Mouse (Mus musculus) kidney, embryonic 15.5 days (tissue): ENCODE measurements around the gene Prkca. TPM values are rescaled to one million over a fixed set of nuclear protein-coding genes. Genes with fewer than 3 reads are reported as not detected.

Source experiments
- ATAC-seq: fragments of 200-750 bp; cut with Nextera tagmentation; replicated peaks from 2 replicates; pipeline ENCODE4 v1.8.0; 2017; ENCODE audit warnings: moderate TSS enrichment; ENCODE audit not compliant: low FRiP score
- H3K27ac ChIP-seq: fragments of 300-500 bp; sonication (generic); 2 replicates; pipeline ENCODE4 v1.5.1; 2015; ENCODE audit warnings: mild to moderate bottlenecking, inconsistent platforms
- H3K27me3 ChIP-seq: fragments of 300-500 bp; sonication (generic); 2 replicates; pipeline ENCODE4 v1.6.1; 2015; ENCODE audit warnings: inconsistent platforms
- H3K36me3 ChIP-seq: fragments of 300-500 bp; sonication (generic); 2 replicates; pipeline ENCODE4 v1.6.1; 2015; ENCODE audit warnings: inconsistent platforms
- H3K4me1 ChIP-seq: fragments of 300-500 bp; sonication (generic); 2 replicates; pipeline ENCODE4 v1.6.1; 2015; ENCODE audit warnings: inconsistent platforms
- H3K4me2 ChIP-seq: fragments of 300-500 bp; sonication (generic); 2 replicates; pipeline ENCODE4 v1.6.1; 2015; ENCODE audit warnings: moderate library complexity, mild to moderate bottlenecking, inconsistent platforms
- H3K4me3 ChIP-seq: fragments of 300-500 bp; sonication (generic); replicated peaks from 2 replicates; pipeline ENCODE4 v1.5.1; 2015; ENCODE audit warnings: mild to moderate bottlenecking, inconsistent platforms
- H3K9ac ChIP-seq: fragments of 300-500 bp; sonication (generic); 2 replicates; pipeline ENCODE4 v1.6.1; 2015; ENCODE audit warnings: mild to moderate bottlenecking, inconsistent platforms
- H3K9me3 ChIP-seq: fragments of 300-500 bp; sonication (generic); replicated peaks from 2 replicates; pipeline ENCODE4 v1.6.1; 2016; ENCODE audit warnings: inconsistent platforms
- WGBS: fragments of 180-500 bp; shearing (Covaris S2); methylation state at CpG from one replicate; pipeline ENCODE4 v1.1.7; 2015; ENCODE audit warnings: mixed read lengths; 5-methylcytosine and 5-hydroxymethylcytosine counted together
- polyA plus RNA-seq: library from polyadenylated mRNA; unstranded; fragments of >200 nt; fragmentation: Nextera tagmentation; extraction: Ambion mirVana; gene quantifications from 2 replicates; pipeline ENCODE4 v1.2.1, GENCODE M21; 2015

Prkca gene
- polyA plus RNA-seq, 1 experiment from 2014 or later = 7.4 TPM

DNA sequence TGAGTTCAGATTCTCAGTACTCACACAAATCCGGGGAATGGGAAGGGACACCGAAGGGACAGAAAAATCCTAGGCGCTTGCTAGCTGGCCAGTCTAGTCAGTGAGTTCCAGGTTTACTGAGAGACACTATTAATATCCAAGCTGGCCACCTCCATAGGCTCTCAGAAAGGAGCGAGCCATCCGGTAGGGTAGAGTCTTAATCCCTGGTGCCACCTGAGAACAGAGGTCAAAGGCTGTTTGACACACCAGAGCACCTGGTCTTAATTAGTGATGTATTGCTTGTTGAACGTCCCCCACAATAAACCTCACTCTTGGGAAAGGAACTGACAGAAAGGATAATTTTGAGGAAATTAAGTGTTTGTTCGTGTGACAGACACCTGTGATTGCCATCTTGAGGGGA is 133.0 kb downstream of the Prkca start:
- Histone ChIP-seq H3K9me3 (no peaks in the 10 kb centered on the region), H3K4me2 (no peak overlapping the region), H3K36me3 (no peaks in the 10 kb centered on the region), H3K4me3 (no peak overlapping the region), H3K27me3 (no peaks in the 10 kb centered on the region), H3K9ac (no peak overlapping the region), H3K4me1 (peaks cover 28% of the 10 kb centered on the region), H3K27ac (no peak overlapping the region)
- 79% methylated on average over 7 of the region's 7 CpGs for WGBS
- ATAC-seq = peak; percentile 56; the same call in 1 of the 2 replicates

- Histone ChIP-seq H3K36me3 (no peaks in the 10 kb centered on the region), H3K4me3 (no peak overlapping the region), H3K27ac (no peak overlapping the region), H3K27me3 (no peaks in the 10 kb centered on the region), H3K9ac (no peak overlapping the region), H3K9me3 (no peaks in the 10 kb centered on the region), H3K4me1 (peaks cover 10% of the 10 kb centered on the region), H3K4me2 (no peak overlapping the region)
- WGBS = 94% methylated on average over 2 of the region's 2 CpGs
- no peak for ATAC-seq
These were observed 137.1 kb downstream of the Prkca start for GRCm38 (mm10) chr11:108206602-108207001.

GRCm38 (mm10) chr11:108204895-108205248 is 138.9 kb downstream of the Prkca start:
- H3K9me3 ChIP-seq = no peaks in the 10 kb centered on the region
- H3K4me1 ChIP-seq = peaks cover 3% of the 10 kb centered on the region; the same call in 1 of the 2 replicates
- H3K4me3 ChIP-seq = no peak overlapping the region
- no peaks in the 10 kb centered on the region for H3K27me3 ChIP-seq
- H3K36me3 ChIP-seq = no peaks in the 10 kb centered on the region
- H3K27ac ChIP-seq = no peak overlapping the region
- no peak overlapping the region for H3K4me2 ChIP-seq
- H3K9ac ChIP-seq = no peak overlapping the region
- no peak for ATAC-seq
- 73% methylated on average over 5 of the region's 5 CpGs for WGBS

DNA sequence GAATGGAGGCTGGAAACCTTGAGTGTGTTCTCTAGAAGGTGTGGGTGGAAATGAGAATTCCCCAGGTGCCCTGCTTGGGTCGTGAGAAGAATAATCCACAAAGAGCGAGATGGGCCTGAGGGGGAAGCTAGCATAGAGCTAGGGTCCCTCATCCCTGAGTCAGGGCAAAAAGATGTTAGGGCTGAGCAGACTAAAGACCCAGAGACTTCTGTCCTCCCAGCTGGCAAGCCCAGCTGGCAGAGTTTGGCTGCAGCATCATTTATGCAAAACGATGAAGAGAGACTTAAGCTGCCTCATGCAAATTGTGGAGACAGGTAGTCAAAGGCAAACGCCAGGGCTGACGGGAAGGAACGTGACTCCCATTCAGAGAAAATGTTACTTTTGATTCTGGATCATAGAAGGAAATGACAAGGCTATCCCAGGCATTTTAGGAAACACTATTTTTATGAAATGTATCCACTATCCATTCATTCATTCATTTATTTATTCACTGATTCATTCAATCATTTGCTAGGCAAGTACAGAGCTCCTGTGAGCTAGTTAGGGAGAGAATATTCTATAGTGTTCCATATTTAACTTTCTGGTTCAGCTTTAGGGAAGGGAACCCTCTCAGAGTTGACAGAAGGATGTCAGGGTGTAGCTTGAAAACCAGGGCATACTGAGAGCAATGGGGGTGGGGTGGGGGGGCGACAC is 139.4 kb downstream of the Prkca start:
- Histone ChIP-seq H3K9ac (no peak overlapping the region), H3K4me3 (no peak overlapping the region), H3K4me2 (no peak overlapping the region), H3K36me3 (no peaks in the 10 kb centered on the region), H3K4me1 (no peaks in the 10 kb centered on the region), H3K9me3 (no peaks in the 10 kb centered on the region), H3K27me3 (no peaks in the 10 kb centered on the region), H3K27ac (no peak overlapping the region)
- no peak for ATAC-seq
- 77% methylated on average over 7 of the region's 7 CpGs for WGBS

- Histone ChIP-seq H3K4me1 (peaks cover 7% of the 10 kb centered on the region), H3K4me3 (no peak overlapping the region), H3K9ac (no peak overlapping the region), H3K27me3 (no peaks in the 10 kb centered on the region), H3K36me3 (no peaks in the 10 kb centered on the region), H3K9me3 (no peaks in the 10 kb centered on the region), H3K4me2 (no peak overlapping the region), H3K27ac (no peak overlapping the region)
- WGBS = 89% methylated on average over 7 of the region's 7 CpGs
- no peak for ATAC-seq
These were observed 140.9 kb downstream of the Prkca start for GRCm38 (mm10) chr11:108202835-108203234.

DNA sequence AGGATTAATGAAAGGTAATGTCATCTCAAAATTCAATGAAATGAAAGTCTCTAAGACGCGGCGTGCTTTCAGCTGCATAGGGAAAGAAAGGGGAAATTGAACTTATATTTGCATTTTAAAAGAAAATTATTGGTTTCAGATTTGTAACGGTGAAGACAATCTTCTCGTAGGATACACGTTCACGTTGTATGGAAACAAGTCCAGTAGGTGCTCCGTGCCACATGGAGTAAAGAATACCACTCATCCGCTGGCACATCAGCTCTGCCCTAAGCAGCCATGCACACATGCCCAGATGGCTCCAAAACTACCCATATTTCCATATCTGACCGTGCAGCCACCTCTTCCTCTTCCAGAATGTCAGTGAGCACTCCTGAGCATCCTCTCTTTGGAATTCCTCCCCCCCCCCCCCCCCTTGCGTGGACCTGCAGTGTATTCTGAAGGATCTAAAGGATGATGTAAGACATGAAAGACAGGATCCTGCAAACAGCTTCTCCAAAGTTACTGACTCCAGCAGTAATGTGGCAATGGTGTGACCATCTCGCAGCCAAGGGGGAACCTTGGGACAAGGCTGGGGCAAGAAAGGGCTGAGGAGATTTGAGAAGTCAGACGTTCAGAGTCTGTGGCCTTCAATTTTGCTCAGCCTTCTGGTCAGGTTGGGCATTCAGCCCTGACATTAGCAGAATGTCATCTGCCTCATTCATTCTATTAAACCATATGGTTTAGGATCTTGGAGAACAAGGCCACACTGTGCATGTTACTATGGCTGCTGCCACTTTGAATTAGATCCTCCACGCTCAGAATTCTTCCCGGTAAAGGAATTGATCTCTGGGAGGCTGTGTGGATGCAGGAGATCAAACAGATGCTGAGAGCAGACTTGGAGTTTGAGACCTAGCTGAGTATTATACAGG is 142.8 kb downstream of the Prkca start:
- 91% methylated on average over 15 of the region's 15 CpGs for WGBS
- Histone ChIP-seq H3K4me3 (no peak overlapping the region), H3K9me3 (no peaks in the 10 kb centered on the region), H3K4me2 (no peak overlapping the region), H3K9ac (no peak overlapping the region), H3K36me3 (no peaks in the 10 kb centered on the region), H3K4me1 (peaks cover 20% of the 10 kb centered on the region), H3K27ac (no peak overlapping the region), H3K27me3 (no peaks in the 10 kb centered on the region)
- no peak for ATAC-seq

DNA sequence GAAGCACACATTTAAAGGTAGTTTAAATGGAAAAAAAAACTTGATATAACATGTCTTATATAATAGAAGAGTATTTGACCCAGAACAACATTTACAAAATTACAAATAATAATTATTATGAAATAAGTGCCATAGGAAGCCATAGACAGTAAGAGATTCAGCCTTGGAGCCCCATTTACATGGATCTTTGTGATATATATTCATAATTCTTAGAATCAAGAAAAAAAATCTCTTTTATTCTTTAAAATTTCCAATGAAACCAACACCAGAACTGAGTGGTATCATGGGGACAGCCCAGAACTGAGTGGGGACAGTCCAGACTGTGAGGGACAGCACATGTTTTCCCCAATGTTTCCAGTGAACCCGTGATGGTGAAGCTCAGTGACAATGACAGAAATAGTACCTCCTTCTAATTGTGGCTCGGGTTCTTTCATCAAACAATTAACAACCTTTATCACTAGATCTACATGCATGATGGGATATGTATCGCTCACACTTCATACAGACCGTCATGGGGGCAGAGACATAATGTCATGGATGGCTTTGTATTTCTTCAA is 144.2 kb downstream of the Prkca start:
- 91% methylated on average over 4 of the region's 4 CpGs for WGBS
- H3K27me3 ChIP-seq = no peaks in the 10 kb centered on the region
- H3K4me1 ChIP-seq = peaks cover 26% of the 10 kb centered on the region
- H3K27ac ChIP-seq = no peak overlapping the region
- no peaks in the 10 kb centered on the region for H3K9me3 ChIP-seq
- no peak overlapping the region for H3K9ac ChIP-seq
- no peak overlapping the region for H3K4me2 ChIP-seq
- no peaks in the 10 kb centered on the region for H3K36me3 ChIP-seq
- no peak overlapping the region for H3K4me3 ChIP-seq
- ATAC-seq = no peak

DNA sequence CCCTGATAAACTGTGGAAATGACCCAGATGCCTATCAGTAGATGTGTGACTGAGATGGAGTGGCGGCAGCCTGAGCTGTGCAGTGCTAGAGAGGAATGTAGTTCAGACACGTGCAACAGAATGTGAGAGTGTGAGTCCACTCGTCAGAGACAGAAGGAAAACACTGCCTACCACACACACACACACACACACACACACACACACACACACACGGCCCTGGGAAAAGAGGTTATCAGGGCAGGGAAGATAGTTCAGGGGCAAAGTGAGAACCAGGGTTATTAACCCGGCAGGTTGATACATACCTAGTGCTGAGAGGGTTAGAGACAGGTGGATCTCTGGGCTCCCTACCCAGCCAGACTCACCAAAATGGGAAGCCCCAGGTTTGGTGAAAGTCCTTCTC is 145.1 kb downstream of the Prkca start:
- no peak overlapping the region for H3K4me3 ChIP-seq
- H3K9ac ChIP-seq = no peak overlapping the region
- H3K27me3 ChIP-seq = no peaks in the 10 kb centered on the region
- no peaks in the 10 kb centered on the region for H3K9me3 ChIP-seq
- no peak overlapping the region for H3K27ac ChIP-seq
- WGBS = 41% methylated on average over 5 of the region's 5 CpGs
- no peaks in the 10 kb centered on the region for H3K36me3 ChIP-seq
- H3K4me1 ChIP-seq = peaks cover 28% of the 10 kb centered on the region
- no peak for ATAC-seq
- H3K4me2 ChIP-seq = no peak overlapping the region

DNA sequence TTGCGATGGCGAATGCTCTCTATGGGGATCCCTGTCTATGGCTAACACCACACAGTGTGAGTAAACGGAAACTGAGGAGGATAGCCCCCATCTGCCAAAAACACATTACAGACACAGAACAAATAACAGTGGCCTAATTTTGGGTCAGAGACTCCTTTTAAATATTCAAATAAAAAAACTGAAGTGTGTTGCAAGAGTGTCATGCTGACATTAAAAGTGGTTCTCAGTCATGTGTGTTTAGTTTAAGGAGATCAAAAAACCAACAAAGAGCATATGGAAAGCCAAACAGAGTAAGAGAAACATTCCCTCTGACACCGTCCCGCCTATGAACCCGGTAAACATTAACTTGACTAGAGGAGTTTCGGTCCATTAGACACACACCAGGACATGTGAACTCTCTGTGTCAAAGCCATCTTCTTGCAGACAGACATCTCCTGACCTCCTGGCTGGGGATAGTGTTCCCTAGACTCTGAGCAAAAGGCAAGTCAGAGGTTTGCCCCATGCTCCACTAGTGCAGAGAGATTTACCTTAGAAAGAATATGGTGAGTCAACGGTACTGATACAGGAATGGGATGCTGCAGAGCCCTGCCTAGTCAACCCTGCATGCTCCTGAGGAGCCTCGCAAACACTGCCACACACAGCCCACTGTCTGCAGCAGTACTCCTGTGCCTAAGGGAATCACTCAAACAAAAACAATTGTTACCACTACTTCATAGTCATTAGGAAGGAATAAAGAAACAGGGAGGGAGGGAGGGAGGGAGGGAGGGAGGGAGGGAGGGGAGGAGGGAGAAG is 146.1 kb downstream of the Prkca start:
- Histone ChIP-seq H3K9me3 (no peaks in the 10 kb centered on the region), H3K27me3 (no peaks in the 10 kb centered on the region), H3K4me1 (peaks cover 29% of the 10 kb centered on the region), H3K4me2 (0 out of 2 replicates have a peak overlapping the region, but pooled peaks have one; percentile 2), H3K9ac (no peak overlapping the region), H3K27ac (peak overlapping the region; percentile 51), H3K4me3 (no peak overlapping the region), H3K36me3 (no peaks in the 10 kb centered on the region)
- WGBS = 25% methylated on average over 9 of the region's 9 CpGs
- ATAC-seq = peak; percentile 86

- no peaks in the 10 kb centered on the region for H3K27me3 ChIP-seq
- peak overlapping the region; percentile 51; the same call in 1 of the 2 replicates for H3K27ac ChIP-seq
- H3K4me3 ChIP-seq = no peak overlapping the region
- H3K4me1 ChIP-seq = peaks cover 29% of the 10 kb centered on the region
- H3K4me2 ChIP-seq = no peak overlapping the region
- no peaks in the 10 kb centered on the region for H3K9me3 ChIP-seq
- WGBS = 90% methylated on average over 3 of the region's 3 CpGs
- H3K9ac ChIP-seq = no peak overlapping the region
- H3K36me3 ChIP-seq = no peaks in the 10 kb centered on the region
- ATAC-seq = no peak
These were observed 146.9 kb downstream of the Prkca start for GRCm38 (mm10) chr11:108196796-108197195.

DNA sequence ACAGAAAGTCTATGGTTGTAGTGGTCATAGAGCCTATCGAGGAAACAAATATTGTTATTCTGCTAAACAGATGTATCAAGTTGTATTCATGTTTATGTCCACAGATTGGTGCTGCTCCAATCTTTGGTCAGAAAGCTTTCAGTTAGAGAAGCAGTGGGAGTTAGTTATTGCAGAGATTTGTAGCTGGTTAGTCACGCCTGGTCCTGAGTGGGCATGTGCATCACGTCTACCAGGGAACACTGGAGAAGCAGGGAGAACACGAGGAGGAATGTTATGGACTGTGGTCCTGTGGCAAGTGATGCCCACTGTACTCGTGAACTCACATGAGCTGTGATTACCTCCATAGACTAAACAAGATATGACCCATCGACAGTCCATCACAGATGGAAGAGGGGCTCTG is 153.4 kb downstream of the Prkca start:
- H3K36me3 ChIP-seq = no peaks in the 10 kb centered on the region
- no peak overlapping the region for H3K4me2 ChIP-seq
- WGBS = 87% methylated on average over 6 of the region's 6 CpGs
- peaks cover 6% of the 10 kb centered on the region; the same call in 1 of the 2 replicates for H3K4me1 ChIP-seq
- H3K9me3 ChIP-seq = no peaks in the 10 kb centered on the region
- no peak overlapping the region for H3K27ac ChIP-seq
- H3K27me3 ChIP-seq = no peaks in the 10 kb centered on the region
- no peak overlapping the region for H3K9ac ChIP-seq
- ATAC-seq = no peak
- no peak overlapping the region for H3K4me3 ChIP-seq
